Mouse (Mus musculus): Measurements from ENCODE around the gene Atxn10.

The Atxn10 gene

DNA sequence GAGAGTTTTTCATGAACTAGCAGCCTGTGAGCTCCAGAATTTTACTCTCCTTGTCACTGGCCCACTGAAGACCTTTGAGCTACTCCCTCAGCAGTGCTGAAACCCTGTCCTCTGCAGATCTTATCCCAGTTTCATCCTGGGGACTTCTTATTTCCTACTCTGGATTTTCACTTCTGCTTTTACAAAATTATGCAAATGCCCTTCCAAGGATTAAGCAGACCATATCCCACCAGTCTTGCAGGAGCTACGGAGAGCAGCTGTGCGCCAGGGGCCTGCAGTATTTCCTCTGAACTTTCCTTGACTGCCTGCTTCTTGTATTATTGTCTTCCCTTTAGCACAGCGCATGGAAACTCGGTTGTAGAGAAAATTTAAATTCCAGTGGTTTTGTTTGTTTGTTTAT is 68.7 kb downstream of the Atxn10 start:
- no peak for DNase-seq (ENCODE audit: low read depth, low spot score)

DNA sequence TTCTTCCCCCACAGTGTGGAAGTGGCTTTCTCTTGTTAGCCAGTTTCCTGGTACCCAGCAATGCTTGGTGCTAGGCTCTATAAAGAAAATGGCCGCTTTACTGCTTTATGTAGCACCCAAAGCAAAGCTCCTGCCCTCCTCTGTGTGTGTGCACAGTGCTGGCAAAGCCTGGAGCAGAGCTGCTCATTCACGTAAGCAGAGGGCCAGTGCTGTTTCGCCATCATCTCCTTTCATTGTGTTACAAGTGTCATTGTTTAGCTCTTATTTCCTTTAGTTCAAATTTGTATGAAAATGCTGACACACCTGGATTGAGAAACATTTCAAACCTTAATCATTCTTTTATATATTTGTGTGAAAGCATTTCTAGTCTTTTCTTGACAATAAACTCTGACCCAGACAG is 69.5 kb downstream of the Atxn10 start:
- no peak for DNase-seq (ENCODE audit: low read depth, low spot score)

DNA sequence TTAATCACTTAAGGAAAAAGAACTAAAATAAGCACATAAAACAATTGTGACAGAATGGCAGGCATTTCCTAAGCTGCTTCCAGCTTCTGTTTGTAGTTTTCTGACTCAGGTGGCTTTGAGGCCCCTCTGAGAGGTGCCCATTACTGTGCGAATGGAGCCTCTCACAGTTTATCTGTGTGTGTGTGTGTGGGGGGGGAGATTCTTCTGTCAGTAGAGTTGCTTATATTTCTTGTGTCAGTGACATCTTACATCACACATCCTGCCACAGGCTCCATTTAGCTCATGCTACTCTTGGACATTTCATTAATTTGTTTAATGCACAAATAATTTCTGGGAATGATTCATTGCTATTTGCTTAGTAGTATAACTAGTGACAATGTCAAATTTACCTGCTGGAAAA is 70.8 kb downstream of the Atxn10 start:
- no peak for DNase-seq (ENCODE audit: low read depth, low spot score)

DNA sequence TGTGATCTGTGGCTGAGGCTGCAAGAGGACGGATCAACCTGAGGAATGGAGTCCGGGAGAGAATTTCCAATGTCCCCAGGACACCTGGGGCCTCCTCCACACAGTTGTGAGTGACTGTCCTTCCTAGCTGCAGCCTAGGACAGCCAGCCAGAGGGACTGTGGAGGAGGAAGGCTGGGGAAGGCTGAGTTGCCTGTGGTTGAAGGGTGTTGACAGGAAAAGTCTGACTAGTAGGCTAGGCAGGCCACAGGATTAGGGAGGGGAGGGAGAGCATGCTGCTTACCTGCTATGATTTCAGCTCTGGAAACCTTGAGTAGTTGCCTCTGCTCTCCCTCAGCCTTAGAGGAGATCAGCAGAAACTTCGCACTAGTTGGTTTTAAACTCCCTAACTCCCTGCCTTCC is 71.3 kb downstream of the Atxn10 start:
- no peak for DNase-seq (ENCODE audit: low read depth, low spot score)

DNA sequence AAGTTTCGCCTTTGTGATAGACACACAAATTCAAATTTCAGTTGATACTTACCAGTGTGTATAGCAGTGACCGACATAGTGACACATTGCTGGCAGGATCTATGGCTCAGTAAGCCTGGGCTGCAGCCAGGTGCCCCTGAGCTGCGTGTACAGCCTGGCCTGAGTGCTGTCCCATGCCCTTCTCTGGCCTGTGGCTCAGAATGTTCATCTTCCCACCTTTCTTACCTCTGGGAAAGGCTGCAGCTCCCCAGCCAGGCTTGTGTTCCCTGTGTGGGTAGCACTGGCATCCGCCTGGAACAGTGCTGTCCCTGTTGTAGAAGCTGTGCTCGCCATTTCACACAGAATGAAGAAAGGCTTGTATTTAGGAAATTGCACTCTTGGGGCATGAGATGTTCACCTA is 72.7 kb downstream of the Atxn10 start:
- DNase-seq (ENCODE audit: low read depth, low spot score), result no peak

DNA sequence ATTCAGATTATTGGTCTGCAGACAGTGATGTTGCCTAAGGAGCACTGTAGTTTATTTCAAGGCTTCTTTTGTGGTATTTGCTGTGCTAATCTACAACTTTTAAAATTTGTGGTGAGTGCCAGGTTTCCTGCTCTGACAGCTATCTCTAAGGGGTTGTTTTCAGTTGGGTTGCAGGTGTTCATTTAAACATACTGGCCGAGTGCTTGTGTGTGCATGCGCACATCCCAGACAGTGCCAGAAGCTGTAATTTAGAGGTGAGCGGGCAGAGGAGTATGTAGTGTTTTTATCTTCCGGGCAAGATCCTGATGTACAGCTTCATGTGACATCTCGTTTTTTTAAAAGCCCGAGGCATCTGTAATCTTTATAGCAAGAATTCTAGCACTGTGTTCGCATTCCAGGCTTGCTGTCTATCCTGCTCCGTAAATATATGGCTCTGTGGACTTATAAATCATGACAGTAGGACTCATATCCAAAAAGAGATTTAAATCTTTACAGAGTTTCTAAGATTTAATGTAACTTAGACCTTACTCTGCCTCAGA is 73.3 kb downstream of the Atxn10 start:
- DNase-seq (ENCODE audit: low read depth, low spot score), result no peak

DNA sequence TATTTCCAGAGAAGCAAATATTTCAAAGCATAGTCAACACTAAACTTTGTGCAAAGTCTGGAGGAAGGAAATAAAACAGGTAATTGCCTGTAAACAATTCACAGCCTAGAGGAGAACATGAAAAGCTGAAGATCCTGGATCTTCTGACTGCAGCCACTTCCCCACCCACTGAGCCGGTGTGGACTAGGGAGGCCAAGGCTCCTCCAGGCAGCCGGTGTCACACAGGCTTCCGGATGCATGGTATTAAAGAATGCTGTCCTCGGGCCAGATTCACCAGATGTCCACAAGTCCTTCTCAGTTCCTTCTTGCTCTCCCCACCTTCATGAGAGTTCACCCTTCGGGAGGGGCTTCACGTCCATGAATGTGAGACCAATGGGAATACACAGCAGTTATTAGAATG is 73.8 kb downstream of the Atxn10 start:
- DNase-seq (ENCODE audit: low read depth, low spot score), result no peak

DNA sequence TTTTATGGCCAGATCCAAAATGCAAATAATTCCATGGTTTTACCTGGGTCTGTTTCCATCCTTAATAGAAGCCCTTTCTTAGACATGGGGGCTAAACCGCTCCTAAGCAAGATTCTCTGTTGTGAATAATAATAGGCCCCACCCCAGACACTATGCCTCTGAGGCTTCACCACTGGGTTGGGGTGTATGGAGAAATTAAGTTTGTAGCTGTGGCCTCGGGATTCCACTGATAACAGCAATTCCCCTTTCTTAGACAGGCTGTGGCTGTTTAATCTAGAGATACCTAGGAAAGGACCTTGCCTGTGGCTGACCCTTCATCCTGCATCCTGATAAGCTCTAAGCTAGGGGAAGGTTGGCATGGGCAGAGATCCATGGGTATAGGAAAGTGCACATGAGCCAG is 78.6 kb downstream of the Atxn10 start:
- no peak for DNase-seq (ENCODE audit: low read depth, low spot score)

DNA sequence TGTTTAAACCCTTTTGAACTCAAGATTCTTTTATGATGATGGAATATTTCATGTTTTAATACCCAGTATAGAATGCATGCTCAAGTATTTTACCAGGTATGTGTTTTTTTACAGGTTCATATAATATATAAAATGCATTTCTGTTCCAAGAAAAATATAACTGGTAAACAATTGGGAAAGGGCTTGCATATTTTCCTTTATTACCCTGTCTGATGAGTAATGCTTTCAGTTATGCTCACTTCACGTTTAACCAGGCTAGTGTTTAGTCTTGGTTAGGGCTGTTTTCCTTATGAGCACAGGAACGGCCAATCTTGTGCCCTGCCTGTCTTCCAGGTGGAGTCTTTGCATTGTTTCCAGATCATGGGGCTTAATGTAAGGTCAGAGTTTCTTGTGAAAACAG is 84.6 kb downstream of the Atxn10 start:
- no peak for DNase-seq (ENCODE audit: low read depth, low spot score)

DNA sequence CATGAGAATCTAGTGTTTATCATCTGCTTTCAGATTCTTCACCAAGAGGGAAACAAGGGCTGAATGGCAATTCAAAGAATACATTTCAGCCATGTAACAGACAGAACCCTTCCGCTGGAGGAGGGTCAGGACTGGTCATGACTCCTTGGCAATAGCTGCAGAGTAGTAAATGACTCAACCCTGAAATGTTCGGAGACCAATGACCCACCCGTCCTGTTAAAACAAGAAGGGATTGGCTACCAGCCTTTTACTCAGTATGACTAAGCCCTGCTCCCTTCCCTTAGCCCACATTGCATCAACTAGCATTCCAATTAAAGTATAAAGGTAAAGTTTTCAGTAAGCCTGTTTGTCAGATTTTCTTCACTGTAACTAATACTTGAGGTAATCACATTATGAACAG is 88.2 kb downstream of the Atxn10 start:
- DNase-seq (ENCODE audit: low read depth, low spot score), result no peak

DNA sequence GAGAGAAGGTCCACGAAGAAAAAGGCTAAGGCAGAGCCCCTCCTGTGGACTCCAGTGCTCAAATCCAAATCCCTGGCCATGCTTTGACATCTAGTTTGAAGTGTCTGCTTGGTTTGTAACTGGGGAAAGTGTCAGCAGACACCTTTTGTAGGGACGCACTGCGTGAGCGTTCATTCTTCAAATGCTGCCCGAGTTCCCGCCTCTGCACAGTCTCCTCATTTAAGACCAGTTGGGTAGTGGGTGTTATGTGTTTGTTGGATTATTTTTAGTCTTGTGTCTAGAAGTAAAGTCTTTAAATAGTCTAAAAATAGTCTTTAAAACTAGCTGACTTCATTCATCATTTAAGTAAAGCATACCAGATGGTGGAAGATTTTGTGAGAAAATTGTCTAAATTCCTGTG is 92.1 kb downstream of the Atxn10 start:
- no peak for DNase-seq (ENCODE audit: low read depth, low spot score)

DNA sequence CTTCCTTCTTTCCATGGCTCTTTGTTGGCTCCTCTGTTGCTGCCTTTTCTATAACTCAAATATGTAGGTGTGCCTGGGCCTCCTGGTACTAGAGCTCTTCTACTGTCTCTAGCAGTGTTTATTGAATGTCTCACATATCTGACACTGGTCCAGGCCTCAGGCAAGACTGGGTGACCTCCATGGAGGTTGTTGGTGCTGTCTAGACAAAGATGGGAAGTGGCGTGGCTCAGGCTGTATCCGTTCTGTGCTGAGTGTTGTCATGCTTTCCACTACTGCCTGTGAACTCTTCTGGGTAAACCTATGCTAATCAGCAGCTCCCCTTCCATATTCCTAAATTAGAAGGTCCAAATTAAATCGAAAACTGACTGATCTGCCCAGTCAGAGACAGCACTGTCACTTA is 106.5 kb downstream of the Atxn10 start:
- DNase-seq (ENCODE audit: low read depth, low spot score), result no peak

DNA sequence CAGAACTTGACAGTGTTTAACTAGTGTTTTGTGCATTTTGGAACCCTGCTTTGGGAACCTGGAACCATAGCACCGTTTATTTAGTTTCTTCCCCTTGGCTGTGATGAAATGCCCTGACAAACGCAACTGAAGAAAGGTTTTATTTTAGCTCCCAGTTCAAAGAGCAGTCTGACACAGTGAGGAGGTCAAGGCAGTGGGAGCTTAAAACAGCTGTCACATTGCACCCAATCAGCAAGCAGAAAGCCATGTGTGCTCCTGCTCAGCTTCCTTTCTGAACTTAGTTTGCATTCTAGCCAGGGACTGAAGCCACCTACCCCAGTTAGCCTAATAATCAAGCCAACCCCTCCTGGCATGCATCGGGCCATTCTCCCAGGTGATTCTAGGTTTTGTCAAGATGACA is 110.6 kb downstream of the Atxn10 start:
- DNase-seq (ENCODE audit: low read depth, low spot score), result no peak

DNA sequence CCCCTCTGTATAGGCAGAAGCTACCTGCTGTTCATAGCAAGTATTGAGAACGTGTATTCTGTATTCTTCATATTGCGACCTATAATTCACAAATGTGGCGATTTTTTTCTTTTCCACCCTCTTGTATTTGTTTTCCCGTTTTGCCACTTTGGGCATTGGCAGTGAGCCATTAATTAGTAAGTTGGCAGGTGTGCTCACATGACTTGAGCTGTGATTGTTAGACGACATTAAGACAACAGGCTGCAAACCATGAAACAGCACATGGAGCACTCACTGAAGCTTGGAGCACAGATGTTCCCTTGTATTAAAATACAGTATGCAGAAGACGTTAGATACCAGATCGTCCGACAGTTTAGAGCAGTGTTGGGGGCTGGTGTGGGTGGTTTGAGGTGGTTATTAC is 120.8 kb downstream of the Atxn10 start:
- DNase-seq (ENCODE audit: low read depth, low spot score), result no peak

DNA sequence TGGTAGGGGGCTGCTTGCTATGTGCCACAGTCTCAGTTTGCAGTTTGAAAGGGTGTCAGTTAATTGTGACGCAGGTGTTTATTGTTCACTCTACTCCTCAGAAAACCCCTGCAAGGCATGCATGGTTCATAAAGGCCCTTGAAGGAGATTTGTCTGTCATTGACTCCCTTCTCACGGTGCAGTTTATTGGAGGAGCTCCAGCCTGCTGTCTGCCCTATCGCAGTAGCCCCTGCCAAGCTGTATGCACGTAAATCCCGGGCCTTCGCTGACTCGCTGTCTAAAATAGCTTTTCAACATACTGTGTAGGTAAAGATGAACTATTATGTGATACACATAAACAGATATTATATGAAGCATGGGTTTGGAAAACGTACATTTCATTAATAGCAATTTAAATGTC is 121.8 kb downstream of the Atxn10 start:
- no peak for DNase-seq (ENCODE audit: low read depth, low spot score)

DNA sequence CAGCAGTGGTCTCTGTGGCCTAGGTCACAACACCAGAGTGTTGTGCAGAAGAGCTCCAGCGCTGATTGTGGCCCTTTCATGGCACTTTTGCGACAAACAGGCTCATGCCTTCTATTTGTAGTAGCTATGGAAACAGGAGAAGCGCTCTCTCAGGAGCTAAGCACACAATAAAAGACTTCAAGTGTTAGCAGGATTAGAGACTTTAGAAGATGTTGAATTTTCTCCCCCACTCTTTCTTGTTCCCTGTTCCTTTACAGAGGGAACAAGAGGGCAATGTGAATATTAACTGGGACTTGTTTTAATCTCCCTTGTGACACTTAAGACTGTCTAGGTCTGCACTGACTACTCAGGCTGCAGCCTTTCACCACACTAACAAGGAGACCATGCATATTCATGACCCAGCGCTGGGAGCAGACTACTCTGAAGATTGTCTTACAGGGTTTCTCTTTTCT is 122.6 kb downstream of the Atxn10 start:
- no peak for DNase-seq (ENCODE audit: low read depth, low spot score)

DNA sequence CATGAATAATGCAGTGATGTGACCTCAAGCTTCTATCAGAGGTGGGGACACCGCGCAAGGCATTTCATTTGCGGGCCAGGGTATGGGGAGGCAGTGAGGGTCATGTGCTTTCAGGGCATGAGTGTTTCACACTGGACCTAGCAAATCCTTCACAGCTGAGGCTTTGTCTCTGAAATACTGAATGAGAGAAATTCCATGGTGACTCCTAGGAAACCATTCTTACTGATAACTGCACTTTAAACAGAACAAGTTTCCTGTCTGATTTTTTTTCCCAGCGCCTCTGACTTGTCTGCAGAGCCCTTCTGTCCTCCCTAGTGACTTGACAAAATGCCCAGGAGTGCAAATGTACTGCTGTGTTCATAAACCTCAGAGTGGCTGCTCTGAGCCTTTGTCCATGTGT is 125.5 kb downstream of the Atxn10 start:
- DNase-seq (ENCODE audit: low read depth, low spot score), result no peak

DNA sequence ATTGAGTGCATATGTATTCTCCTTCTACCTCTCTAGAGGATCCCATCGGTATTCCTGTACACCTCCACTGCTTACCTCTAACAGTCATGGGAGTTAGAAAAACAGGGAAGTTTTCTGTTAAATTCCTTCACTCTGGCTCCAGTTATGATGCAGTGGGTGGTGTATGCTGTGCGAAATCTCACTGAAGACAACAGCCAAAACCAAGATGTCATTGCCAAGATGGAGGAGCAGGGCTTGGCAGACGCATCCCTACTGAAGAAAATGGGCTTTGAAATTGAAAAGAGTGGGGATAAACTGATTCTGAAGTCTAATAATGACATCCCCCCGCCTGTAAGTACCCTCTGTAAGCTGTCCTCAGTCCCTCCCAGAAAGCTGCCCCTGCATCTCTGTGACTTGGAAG is 126.1 kb downstream of the Atxn10 start:
- DNase-seq (ENCODE audit: low read depth, low spot score), result no peak

DNA sequence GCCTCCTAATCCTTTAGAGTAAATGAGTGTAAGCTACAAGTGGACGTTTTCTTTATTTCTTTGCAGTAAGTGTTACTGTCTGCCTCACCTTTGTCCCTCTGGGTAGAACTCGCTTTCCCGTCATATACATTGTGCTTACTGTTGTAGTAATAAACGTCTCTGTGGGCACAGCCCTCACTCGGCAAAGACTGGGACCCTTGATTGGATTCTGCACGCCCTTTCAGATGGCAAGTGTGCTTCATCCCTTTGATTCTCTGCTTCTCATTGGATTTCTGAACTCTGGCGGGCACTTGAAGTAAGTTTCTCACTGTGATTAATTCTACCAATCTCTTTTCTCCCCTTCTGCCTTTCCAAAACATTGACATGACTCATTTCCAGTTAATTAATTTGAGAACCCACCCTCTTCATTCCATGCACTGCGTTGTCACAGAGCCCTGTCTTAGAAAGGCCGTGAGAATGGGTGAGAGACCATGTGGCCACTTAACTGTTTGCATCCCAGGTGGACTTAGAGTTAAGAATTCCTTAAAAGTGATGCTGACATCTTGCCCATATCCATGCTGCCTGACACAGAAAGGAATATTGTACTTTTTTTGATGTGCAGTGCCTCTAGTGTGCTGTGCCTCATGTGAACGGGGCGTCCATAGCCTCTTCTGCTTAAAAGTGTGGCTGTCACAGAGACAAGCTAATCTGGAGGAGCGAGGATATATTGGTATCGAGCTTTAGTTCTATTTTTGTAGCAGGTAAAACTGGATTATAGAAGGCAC is 127.2 kb downstream of the Atxn10 start:
- no peak for DNase-seq (ENCODE audit: low read depth, low spot score)

DNA sequence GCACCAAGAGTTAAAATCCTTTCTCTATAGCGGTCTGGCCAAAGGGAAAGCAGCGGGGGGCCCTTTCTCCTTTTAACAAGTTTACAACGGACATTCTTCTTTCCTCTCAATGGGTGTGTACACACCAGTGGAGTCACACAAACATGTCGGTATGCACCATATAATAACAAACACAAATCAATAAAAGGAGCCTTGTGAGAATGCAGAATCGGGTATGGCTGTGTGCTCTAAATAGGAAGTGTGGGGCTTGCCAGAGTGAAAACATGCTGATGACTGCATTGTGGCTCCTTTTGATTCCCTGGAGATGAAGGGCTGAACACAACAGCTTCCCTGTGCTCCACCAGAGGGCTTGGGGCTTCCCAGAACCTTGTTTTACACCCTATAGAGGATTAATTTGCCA is 128.1 kb downstream of the Atxn10 start:
- no peak for DNase-seq (ENCODE audit: low read depth, low spot score)

DNA sequence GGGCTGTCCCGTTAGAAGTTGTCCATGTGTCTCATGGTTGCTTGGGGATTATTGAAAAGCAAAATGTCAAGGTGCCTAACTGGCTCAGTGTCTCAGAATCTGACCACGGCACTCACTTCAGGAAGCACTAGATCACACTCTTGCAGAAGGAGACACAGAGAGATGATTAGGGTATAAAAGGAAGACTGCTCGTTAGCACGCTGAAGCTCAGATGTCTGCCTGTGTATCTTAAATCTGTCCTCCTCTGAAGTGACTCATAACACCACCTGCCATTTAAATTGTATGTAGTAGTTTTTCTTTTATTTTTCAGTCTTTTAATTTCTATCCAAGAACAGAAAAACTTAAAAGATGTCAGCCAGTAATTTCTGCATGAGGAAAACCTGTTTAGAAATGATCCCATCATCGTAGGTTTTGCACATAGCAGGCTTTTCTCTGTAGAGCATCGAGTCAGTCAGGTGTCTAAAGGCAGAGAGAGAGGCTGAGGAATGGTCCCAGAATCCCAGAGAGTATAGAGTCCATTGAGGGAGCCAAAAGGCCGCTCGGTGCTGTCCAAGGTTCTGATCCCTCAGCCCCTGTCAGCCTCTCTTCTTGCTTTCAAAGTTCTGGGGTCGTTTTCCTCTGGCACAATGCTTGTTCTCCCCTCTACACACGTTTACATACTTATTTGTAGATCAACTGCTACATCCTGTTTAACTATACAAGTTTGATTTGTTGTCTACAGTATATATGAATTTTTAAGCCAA is 128.9 kb downstream of the Atxn10 start:
- peak; percentile 16 for DNase-seq (ENCODE audit: low read depth, low spot score)

DNA sequence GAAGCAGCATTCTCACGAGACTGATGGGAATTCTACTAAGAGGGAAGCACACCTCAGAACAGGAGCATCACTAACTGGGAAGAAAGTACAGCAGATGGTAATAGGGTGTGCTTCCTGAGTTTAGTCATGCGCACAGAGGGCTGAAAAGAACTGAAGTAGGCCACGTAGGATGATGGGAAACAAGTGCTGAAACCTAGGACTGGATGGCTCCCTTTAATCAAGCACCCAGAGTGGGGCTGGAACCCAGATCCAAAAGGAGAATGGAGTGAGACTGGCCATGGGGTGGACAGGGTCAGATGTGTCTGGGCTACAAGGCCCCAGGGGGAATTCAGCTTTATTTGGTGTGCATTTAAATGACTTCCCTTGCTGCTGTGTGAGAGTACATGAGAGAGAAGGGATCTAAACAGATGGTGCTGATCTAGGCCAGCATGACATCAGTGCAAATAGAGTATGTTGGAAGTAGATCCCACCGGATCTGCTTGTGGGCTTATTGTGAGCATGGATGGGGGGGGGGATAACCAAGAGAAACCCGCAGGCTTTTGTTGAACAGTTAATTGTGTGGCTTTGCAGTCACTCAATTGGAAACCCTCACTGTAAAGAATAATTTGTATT is 130.5 kb downstream of the Atxn10 start:
- DNase-seq (ENCODE audit: low read depth, low spot score), result no peak

DNA sequence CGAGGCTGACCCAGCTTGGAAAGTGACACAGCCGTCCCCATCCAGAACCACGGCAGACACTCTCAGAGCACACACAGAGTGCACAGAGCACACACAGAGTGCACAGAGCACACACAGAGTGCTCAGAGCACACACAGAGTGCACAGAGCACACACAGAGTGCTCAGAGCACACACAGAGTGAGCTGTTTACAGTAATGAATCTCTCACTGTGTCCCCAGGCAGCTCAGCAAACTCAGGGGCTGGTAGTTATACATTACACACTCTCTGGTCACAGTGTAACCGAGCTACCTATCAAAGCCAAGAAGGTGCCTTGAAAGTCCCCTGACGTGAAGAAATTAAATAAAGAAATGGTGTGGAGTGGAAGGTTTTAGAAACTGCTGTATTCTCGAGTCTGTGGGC is 133.4 kb downstream of the Atxn10 start:
- DNase-seq (ENCODE audit: low read depth, low spot score), result no peak
